Mouse (Mus musculus) stomach, embryonic 14.5 days (tissue): Measurements from ENCODE around the gene Plekhg6. TPM values are rescaled to one million over a fixed set of nuclear protein-coding genes. Genes with fewer than 3 reads are reported as not detected.

Experiments
- ATAC-seq: fragments of 200-750 bp; cut with Nextera tagmentation; 2 replicates; pipeline ENCODE4 v1.8.0; 2017; ENCODE audit warnings: low read depth, moderate TSS enrichment; ENCODE audit not compliant: insufficient number of reproducible peaks, insufficient read depth, low FRiP score
- H3K27ac ChIP-seq: fragments of 300-500 bp; sonication (generic); 2 replicates; pipeline ENCODE4 v1.5.1; 2014; ENCODE audit warnings: mild to moderate bottlenecking, low read length, moderate library complexity, mixed read lengths
- H3K27me3 ChIP-seq: fragments of 300-500 bp; sonication (generic); 2 replicates; pipeline ENCODE4 v1.6.1; 2014; ENCODE audit warnings: low read length, control low read depth, mixed read lengths; ENCODE audit not compliant: control insufficient read depth, insufficient read depth
- H3K36me3 ChIP-seq: fragments of 300-500 bp; sonication (generic); 2 replicates; pipeline ENCODE4 v1.6.1; 2014; ENCODE audit warnings: mild to moderate bottlenecking, control low read depth, low read length, moderate library complexity, mixed read lengths; ENCODE audit not compliant: control insufficient read depth, insufficient read depth
- H3K4me1 ChIP-seq: fragments of 300-500 bp; sonication (generic); 2 replicates; pipeline ENCODE4 v1.6.1; 2014; ENCODE audit warnings: low read length, control low read depth, mixed read lengths; ENCODE audit not compliant: control insufficient read depth, insufficient read depth
- H3K4me2 ChIP-seq: fragments of 300-500 bp; sonication (generic); replicated peaks from 2 replicates; pipeline ENCODE4 v1.6.1; 2014; ENCODE audit warnings: low read depth, low read length, control low read depth
- H3K4me3 ChIP-seq: fragments of 300-500 bp; sonication (generic); 2 replicates; pipeline ENCODE4 v1.5.1; 2014; ENCODE audit warnings: low read depth, low read length, control low read depth
- H3K9ac ChIP-seq: fragments of 300-500 bp; sonication (generic); replicated peaks from 2 replicates; pipeline ENCODE4 v1.6.1; 2014; ENCODE audit warnings: low read depth, mild to moderate bottlenecking, control low read depth, low read length, moderate library complexity, mixed read lengths
- H3K9me3 ChIP-seq: fragments of 300-500 bp; sonication (generic); 2 replicates; pipeline ENCODE4 v1.6.1; 2016; ENCODE audit warnings: low read depth, low read length, control low read depth; ENCODE audit not compliant: control insufficient read depth
- whole genome bisulfite sequencing: fragments of 180-500 bp; shearing (Covaris S2); extraction: QIAGEN DNeasy Blood & Tissue Kit; methylation state at CpG from one replicate; pipeline ENCODE4 v1.1.7; 2014; 5-methylcytosine and 5-hydroxymethylcytosine counted together
- polyA plus RNA-seq: library from polyadenylated mRNA; unstranded; fragments of >200 nt; fragmentation: Nextera tagmentation; extraction: Ambion mirVana; gene quantifications from 2 replicates; pipeline ENCODE4 v1.2.1, GENCODE M21; 2014

The Plekhg6 gene
- polyA plus RNA-seq: 1.7 and 2.1 TPM in 2 replicates

DNA sequence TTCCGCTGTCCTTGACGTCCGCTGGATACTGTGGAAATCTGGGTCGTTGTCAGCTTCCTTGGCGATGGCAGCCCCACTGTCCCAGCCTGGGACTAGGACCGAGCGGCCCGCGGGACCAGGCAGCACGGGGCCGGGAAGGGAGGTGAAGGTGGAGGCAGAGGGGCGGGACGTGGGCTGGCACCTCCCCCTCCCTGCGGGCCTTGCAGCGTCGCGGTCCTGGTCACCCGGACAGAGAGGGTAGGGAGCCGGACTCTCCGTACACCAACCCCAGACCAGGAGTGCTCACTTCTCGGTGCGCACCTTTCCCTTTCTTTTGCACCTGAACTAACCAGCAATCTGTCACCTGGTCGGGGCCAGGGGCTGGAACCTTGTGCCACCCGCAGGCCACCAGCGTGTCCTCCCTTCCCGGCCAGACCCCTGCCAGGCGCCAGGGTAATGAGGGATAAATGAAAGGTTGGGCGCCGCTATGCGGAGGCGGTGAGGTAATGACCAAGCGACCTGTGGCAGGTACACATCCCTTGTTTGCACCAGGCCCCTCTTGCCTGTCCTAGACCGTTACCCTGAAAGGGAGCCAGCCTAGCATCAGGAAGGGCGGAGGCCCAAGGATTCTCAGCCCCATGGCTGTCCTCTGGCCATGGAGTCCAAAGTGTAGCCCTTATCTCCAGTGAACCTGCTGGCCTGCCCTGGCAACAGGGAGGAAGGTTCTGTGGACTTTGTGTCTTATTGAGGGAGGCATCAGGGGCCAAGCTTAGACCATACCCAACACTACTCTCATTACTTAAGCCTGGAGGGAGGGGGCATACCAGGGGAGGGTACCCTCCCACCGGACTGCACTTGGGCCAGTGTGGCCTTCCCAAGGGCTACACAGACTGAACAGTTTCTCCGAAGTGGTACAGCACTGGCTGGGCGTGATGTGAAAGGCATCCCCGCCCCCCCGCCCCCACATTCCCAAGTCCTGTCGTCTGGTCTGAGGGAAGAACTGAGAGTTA is at the start of gene Plekhg6:
TSS of gene Plekhg6 (minus strand) at position 422 of the 989 bp plus-strand sequence.
- H3K27ac ChIP-seq: no peak within 1 kb of the TSS
- WGBS: 9% methylated on average over 40 of the region's 40 CpGs

DNA sequence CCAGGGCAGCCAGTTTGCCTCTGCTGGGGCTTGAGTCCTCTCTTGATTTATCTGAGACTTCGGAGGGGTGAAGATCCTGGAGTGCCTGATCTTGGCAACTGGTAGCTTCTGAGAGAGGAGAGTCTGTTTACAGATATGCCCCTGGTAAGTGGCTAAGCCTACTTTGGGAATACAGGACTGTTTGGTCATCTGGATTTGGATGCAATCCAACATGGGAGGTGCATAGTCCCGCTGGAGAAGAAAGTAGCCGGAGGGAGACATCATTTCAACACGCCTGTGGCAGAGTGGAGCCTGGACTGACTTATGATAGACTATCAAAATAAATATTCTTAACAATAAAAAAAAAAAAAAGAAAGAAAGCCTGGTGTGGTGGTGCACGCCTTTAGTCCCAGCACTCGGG is 49.1 kb upstream of the Plekhg6 start:
- Histone ChIP-seq H3K27me3 (no peaks in the 10 kb centered on the region), H3K9me3 (no peaks in the 10 kb centered on the region), H3K9ac (no peak overlapping the region), H3K36me3 (no peaks in the 10 kb centered on the region), H3K4me3 (no peak overlapping the region), H3K27ac (no peak overlapping the region), H3K4me1 (peaks cover 5% of the 10 kb centered on the region; the same call in 1 of the 2 replicates), H3K4me2 (no peak overlapping the region)
- WGBS: 67% methylated on average over 6 of the region's 6 CpGs
- ATAC-seq: no peak

More for the DNA sequence above, at the start of gene Plekhg6:
- Histone ChIP-seq H3K4me2 (peak within 1 kb of the TSS; percentile 80), H3K4me1 (peaks cover 25% of the 10 kb centered on the region), H3K9ac (0 out of 2 replicates have a peak within 1 kb of the TSS, but pooled peaks have one; percentile 14), H3K36me3 (no peaks in the 10 kb centered on the region), H3K4me3 (peak within 1 kb of the TSS; percentile 45), H3K9me3 (no peaks in the 10 kb centered on the region), H3K27me3 (peaks cover 16% of the 10 kb centered on the region; the same call in 1 of the 2 replicates)
- no peak for ATAC-seq

DNA sequence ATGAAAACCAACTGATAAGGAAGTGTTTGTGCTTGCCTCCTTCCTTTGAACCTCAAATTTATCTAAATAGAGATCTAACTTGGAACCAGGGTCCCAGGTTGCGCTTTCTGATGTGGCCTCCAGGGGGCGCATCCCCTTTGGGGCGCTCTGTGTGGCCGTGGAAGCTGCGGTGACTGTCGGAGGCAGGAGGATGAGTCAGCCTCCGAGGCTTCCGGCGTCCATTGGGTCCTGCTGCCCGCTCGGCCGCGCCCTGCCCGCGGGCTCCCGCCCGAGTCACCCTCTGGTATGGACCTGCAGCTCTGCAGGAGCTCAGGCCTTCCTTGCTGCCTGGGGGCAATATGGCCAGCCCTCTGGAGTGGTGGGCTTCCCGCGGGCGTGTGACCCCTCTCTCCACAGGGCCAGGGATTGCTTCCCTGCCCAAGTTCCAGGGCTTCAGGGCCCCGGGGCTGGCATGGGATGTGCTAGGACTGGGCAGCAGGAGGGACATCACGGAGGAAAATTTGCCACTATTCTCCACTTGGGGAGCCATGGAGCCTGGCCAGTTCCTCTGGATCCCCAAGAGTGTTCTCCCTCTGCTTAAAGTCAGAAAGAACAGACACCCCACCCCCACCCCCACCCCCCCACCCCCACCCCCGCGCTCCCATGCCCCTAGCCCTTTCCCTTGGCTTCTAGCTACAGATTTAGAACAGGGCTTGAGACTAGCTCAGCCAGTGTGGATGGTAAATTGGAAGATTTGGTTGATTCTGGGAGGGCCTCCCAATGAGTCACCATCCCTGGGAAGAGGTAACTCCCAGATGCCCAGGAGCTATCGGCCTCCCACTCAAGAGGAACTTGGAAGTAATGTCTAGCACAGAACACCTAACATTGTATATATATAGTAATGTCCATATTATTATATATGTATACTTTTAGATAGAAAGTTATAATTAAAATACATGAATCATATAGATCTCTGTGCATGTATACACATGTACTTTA is 46.1 kb upstream of the Plekhg6 start:
- H3K36me3 ChIP-seq: no peaks in the 10 kb centered on the region
- 2% methylated on average over 25 of the region's 25 CpGs for WGBS
- no peaks in the 10 kb centered on the region for H3K27me3 ChIP-seq
- H3K4me3 ChIP-seq: peak overlapping the region; percentile 35
- peak overlapping the region; percentile 79 for H3K4me2 ChIP-seq
- H3K9me3 ChIP-seq: no peaks in the 10 kb centered on the region
- H3K4me1 ChIP-seq: peaks cover 17% of the 10 kb centered on the region
- peak; percentile 79 for ATAC-seq
- H3K27ac ChIP-seq: peak overlapping the region; percentile 61; the same call in 1 of the 2 replicates
- H3K9ac ChIP-seq: peak overlapping the region; percentile 45; the same call in 1 of the 2 replicates

DNA sequence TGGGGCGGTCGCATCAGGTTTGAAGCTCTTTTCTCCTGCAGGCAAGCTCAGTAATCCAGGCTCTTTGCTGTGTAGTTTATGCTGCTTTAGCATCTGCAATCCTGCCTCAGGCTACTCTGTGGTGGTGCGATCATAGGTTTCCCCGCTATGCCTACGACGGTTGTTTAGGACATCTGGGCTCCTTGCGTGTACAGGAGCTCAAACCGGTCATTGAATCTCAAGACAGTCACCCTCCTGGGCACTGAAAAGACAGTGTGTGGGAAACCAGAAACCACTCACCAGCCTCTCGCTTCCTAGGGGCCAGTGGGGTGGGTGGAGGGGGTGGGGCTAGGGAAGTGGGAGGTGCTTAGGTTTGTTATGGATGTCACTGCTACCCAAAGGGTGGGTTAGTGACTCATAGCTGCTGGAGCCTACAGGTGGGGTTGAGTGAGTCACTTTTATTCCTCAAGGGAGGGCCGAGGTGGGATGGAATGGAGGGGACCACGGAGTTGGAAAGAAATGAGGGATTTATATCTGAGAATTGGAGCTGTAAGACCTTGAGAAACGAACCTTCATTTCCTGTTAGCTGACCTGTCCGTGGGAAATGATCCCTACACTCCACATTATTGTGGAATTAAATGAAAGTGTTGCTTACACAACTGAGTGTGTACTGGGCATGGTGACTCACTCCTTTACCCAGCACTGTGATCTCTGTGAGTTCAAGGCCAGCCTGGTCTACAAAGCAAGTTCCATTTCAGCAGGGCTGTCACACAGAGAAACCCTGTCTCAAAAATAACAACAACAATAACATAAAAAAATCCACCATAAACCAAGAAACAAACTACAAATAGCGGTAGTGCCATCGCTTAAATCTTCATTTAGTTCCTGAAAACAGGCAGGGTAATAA is 44.9 kb upstream of the Plekhg6 start:
- Histone ChIP-seq H3K27me3 (no peaks in the 10 kb centered on the region), H3K4me1 (peaks cover 17% of the 10 kb centered on the region), H3K9me3 (no peaks in the 10 kb centered on the region), H3K9ac (no peak overlapping the region), H3K4me3 (no peak overlapping the region), H3K27ac (no peak overlapping the region), H3K36me3 (no peaks in the 10 kb centered on the region), H3K4me2 (no peak overlapping the region)
- no peak for ATAC-seq
- WGBS: 61% methylated on average over 15 of the region's 15 CpGs

DNA sequence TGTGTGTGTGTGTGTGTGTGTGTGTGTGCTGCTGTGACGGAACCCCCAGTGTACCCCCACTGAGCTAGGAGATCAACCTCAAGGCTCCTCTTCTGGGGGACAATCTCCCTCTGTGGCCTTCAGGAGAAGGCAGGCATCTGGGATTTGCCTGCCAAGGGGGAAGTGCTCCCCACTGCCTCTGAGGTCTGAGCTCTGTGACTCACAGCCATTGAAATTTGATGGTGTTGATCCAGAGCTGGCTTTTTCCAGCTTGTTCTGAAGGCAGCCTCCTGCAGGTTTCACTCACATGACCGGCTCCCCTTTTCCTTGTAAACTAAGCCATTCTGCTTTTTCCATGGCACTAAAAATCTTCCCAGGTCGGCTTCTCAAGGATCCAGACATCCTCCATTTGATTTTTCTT is 43.6 kb upstream of the Plekhg6 start:
- H3K36me3 ChIP-seq: no peaks in the 10 kb centered on the region
- no peak overlapping the region for H3K4me2 ChIP-seq
- H3K9ac ChIP-seq: no peak overlapping the region
- no peak overlapping the region for H3K4me3 ChIP-seq
- no peaks in the 10 kb centered on the region for H3K27me3 ChIP-seq
- H3K4me1 ChIP-seq: peaks cover 17% of the 10 kb centered on the region
- 68% methylated on average over 3 of the region's 3 CpGs for WGBS
- no peak for ATAC-seq
- no peaks in the 10 kb centered on the region for H3K9me3 ChIP-seq
- H3K27ac ChIP-seq: no peak overlapping the region

DNA sequence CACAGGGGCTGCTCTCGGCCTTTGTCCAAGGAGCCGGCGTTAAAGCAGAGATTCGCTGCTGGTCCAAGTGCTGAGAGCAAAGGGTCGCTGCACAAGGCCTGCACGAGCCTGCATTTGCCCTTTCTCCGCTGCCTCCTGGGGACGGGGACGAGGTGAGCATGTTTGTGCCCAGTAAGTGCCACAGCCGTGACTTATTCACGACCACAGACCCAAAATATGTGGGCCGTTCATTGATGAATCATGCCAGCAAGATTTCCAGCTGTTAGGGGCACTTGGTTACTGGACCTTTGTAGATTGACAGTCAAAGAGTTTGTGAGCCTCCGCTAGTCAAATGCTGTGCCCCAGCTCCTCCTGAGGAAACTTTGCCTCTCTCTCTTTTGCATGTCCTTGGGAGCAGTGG is 42.9 kb upstream of the Plekhg6 start:
- Histone ChIP-seq H3K4me2 (no peak overlapping the region), H3K9ac (no peak overlapping the region), H3K4me3 (no peak overlapping the region), H3K9me3 (no peaks in the 10 kb centered on the region), H3K4me1 (peaks cover 17% of the 10 kb centered on the region), H3K36me3 (no peaks in the 10 kb centered on the region), H3K27me3 (no peaks in the 10 kb centered on the region), H3K27ac (no peak overlapping the region)
- 50% methylated on average over 13 of the region's 13 CpGs for WGBS
- no peak for ATAC-seq

DNA sequence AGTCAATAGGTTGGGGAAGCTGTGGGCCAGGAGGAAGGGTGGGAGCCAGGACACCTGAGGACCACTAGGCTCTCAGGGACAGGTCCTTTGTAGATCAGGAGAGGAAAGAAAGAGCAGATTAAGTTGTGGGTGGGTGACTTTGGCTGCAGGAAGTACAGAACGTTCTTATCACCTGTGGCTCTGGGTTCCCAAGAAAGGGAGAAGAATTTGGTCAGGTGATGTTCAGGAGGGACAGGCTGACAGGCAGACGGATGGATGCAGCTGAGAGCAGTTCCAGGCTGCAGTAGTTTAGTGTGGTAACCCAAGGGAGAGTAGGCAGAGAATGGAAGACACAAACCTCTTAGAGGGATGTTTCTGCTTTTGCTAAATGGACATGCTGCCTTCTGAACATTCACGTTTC is 42.5 kb upstream of the Plekhg6 start:
- H3K9me3 ChIP-seq: no peaks in the 10 kb centered on the region
- peak overlapping the region; percentile 34; the same call in 1 of the 2 replicates for H3K27ac ChIP-seq
- ATAC-seq: no peak
- no peaks in the 10 kb centered on the region for H3K27me3 ChIP-seq
- WGBS: 41% methylated on average over 3 of the region's 3 CpGs
- no peaks in the 10 kb centered on the region for H3K36me3 ChIP-seq
- no peak overlapping the region for H3K9ac ChIP-seq
- H3K4me3 ChIP-seq: no peak overlapping the region
- peak overlapping the region; percentile 27; the same call in 1 of the 2 replicates for H3K4me2 ChIP-seq
- peaks cover 17% of the 10 kb centered on the region for H3K4me1 ChIP-seq
